15 mouse cellular contexts compared by ENCODE assay signal in genomic region chr12:75522360-75522759, GRCm38 (mm10).
"Had no signal": no experiment of that assay in that cellular context is flagged by ENCODE, and none has a peak within 500 bp of the region (broad histone marks: within the 10 kb centered on the region; RNA-seq: fewer than 3 reads in every experiment).

No protein-coding gene starts in this region.

- ATAC-seq: intestine, embryonic 15.5 days had no signal

- H3K36me3 ChIP-seq: intestine, embryonic 15.5 days; kidney, embryonic 15.5 days; limb, embryonic 13.5 days; midbrain, embryonic 10.5 days; neural tube, embryonic 15.5 days had no signal

- H3K9ac ChIP-seq: intestine, embryonic 15.5 days; kidney, embryonic 15.5 days; limb, embryonic 13.5 days; neural tube, embryonic 15.5 days had no signal

- H3K27me3 ChIP-seq: intestine, embryonic 15.5 days; kidney, embryonic 15.5 days; limb, embryonic 13.5 days; neural tube, embryonic 15.5 days had no signal

- H3K27ac ChIP-seq: intestine, embryonic 15.5 days; kidney, embryonic 15.5 days; limb, embryonic 13.5 days; midbrain, embryonic 10.5 days; neural tube, embryonic 15.5 days had no signal

- H3K4me3 ChIP-seq: intestine, embryonic 15.5 days; kidney, embryonic 15.5 days; limb, embryonic 13.5 days; midbrain, embryonic 10.5 days; myocyte; neural tube, embryonic 15.5 days had no signal

- H3K4me2 ChIP-seq: intestine, embryonic 15.5 days; kidney, embryonic 15.5 days; limb, embryonic 13.5 days; neural tube, embryonic 15.5 days had no signal

- DNase-seq: kidney, adult 18-20 months; kidney, postnatal 25 days; layer of hippocampus, postnatal 36 days; left cerebral cortex, postnatal 4 days; lung, adult 18-20 months; midbrain, embryonic 14.5 days; right cerebral cortex, adult 18-20 months; right cerebral cortex, postnatal 25 days; thymus, postnatal 4 days had no signal

- H3K9me3 ChIP-seq: intestine, embryonic 15.5 days; kidney, embryonic 15.5 days; limb, embryonic 13.5 days; midbrain, embryonic 10.5 days; neural tube, embryonic 15.5 days had no signal
